Mouse (Mus musculus) midbrain, embryonic 12.5 days (tissue): Measurements from ENCODE around the gene Gmpr. TPM values are rescaled to one million over a fixed set of nuclear protein-coding genes. Genes with fewer than 3 reads are reported as not detected.

Experiments used
- ATAC-seq: fragments of 200-750 bp; cut with Nextera tagmentation; 2 replicates; pipeline ENCODE4 v1.8.0; 2017; ENCODE audit warnings: low read depth, moderate TSS enrichment, moderate library complexity; ENCODE audit not compliant: low FRiP score
- H3K27ac ChIP-seq: fragments of 300-500 bp; sonication (generic); replicated peaks from 2 replicates; pipeline ENCODE4 v1.5.1; 2016; ENCODE audit warnings: mild to moderate bottlenecking
- H3K27me3 ChIP-seq: fragments of 300-500 bp; sonication (generic); 2 replicates; pipeline ENCODE4 v1.6.1; 2016; ENCODE audit warnings: mild to moderate bottlenecking
- H3K36me3 ChIP-seq: fragments of 300-500 bp; sonication (generic); 2 replicates; pipeline ENCODE4 v1.6.1; 2016
- H3K4me1 ChIP-seq: fragments of 300-500 bp; sonication (generic); 2 replicates; pipeline ENCODE4 v1.6.1; 2016
- H3K4me2 ChIP-seq: fragments of 300-500 bp; sonication (generic); replicated peaks from 2 replicates; pipeline ENCODE4 v1.6.1; 2016; ENCODE audit warnings: mild to moderate bottlenecking, moderate library complexity
- H3K4me3 ChIP-seq: fragments of 300-500 bp; sonication (generic); 2 replicates; pipeline ENCODE4 v1.5.1; 2016; ENCODE audit warnings: mild to moderate bottlenecking
- H3K9ac ChIP-seq: fragments of 300-500 bp; sonication (generic); replicated peaks from 2 replicates; pipeline ENCODE4 v1.6.1; 2016; ENCODE audit warnings: mild to moderate bottlenecking, moderate library complexity
- H3K9me3 ChIP-seq: fragments of 300-500 bp; sonication (generic); 2 replicates; pipeline ENCODE4 v1.6.1; 2016; ENCODE audit warnings: mild to moderate bottlenecking
- WGBS: fragments of 180-500 bp; shearing (Covaris S2); methylation state at CpG from one replicate; pipeline ENCODE4 v1.1.7; 2016; 5-methylcytosine and 5-hydroxymethylcytosine counted together
- polyA plus RNA-seq: library from polyadenylated mRNA; unstranded; fragments of >200 nt; fragmentation: Nextera tagmentation; extraction: Ambion mirVana; gene quantifications from 2 replicates; pipeline ENCODE4 v1.2.1, GENCODE M21; 2016

Gene Gmpr
- polyA plus RNA-seq, 1 experiment from 2014 or later = 15.7 TPM

- Histone ChIP-seq H3K27me3 (0 out of 2 replicates have a peak, but pooled peaks cover 4% of the 10 kb centered on the region), H3K9ac (no peak overlapping the region), H3K4me1 (peaks cover 17% of the 10 kb centered on the region), H3K4me3 (no peak overlapping the region), H3K27ac (no peak overlapping the region), H3K9me3 (no peaks in the 10 kb centered on the region), H3K36me3 (no peaks in the 10 kb centered on the region), H3K4me2 (no peak overlapping the region)
- no peak for ATAC-seq
- 92% methylated on average over 11 of the region's 11 CpGs for WGBS
Observed at GRCm38 (mm10) chr13:45527232-45527964, 20.2 kb downstream of the Gmpr start.

GRCm38 (mm10) chr13:45528787-45529186 is 21.5 kb downstream of the Gmpr start:
- H3K9ac ChIP-seq = no peak overlapping the region
- no peak overlapping the region for H3K4me3 ChIP-seq
- 93% methylated on average over 4 of the region's 4 CpGs for WGBS
- no peak overlapping the region for H3K27ac ChIP-seq
- H3K36me3 ChIP-seq = no peaks in the 10 kb centered on the region
- H3K9me3 ChIP-seq = no peaks in the 10 kb centered on the region
- ATAC-seq = no peak
- H3K27me3 ChIP-seq = 0 out of 2 replicates have a peak, but pooled peaks cover 4% of the 10 kb centered on the region
- peaks cover 17% of the 10 kb centered on the region for H3K4me1 ChIP-seq
- H3K4me2 ChIP-seq = no peak overlapping the region

DNA sequence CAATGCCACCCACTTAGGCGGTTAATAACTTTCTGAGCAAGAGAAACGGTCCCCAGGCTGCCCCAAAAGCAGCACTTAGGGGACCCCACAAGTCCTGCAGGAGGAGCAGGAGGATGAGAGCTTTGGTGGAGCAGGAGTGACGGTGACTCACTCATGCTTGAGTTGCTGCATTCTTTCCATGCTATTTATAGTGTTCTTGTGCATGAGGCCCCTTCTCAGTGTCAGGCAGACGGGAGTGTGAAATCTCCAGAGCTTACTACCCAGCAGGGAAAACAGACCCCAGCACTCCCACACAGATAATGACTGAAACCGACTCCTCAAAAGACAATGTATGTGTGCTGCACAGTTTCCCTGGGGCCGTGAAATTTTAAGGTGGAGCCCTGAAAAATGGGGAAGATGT is 23.5 kb downstream of the Gmpr start:
- ATAC-seq = no peak
- Histone ChIP-seq H3K27ac (no peak overlapping the region), H3K4me2 (no peak overlapping the region), H3K4me3 (no peak overlapping the region), H3K4me1 (peaks cover 17% of the 10 kb centered on the region), H3K27me3 (0 out of 2 replicates have a peak, but pooled peaks cover 4% of the 10 kb centered on the region), H3K9me3 (no peaks in the 10 kb centered on the region), H3K9ac (no peak overlapping the region), H3K36me3 (no peaks in the 10 kb centered on the region)
- 33% methylated on average over 6 of the region's 6 CpGs for WGBS

- H3K4me2 ChIP-seq = no peak overlapping the region
- ATAC-seq = no peak
- no peak overlapping the region for H3K4me3 ChIP-seq
- H3K9ac ChIP-seq = no peak overlapping the region
- H3K27me3 ChIP-seq = no peaks in the 10 kb centered on the region
- H3K9me3 ChIP-seq = no peaks in the 10 kb centered on the region
- H3K4me1 ChIP-seq = peaks cover 10% of the 10 kb centered on the region
- no peaks in the 10 kb centered on the region for H3K36me3 ChIP-seq
- no peak overlapping the region for H3K27ac ChIP-seq
- WGBS = 92% methylated on average over 9 of the region's 9 CpGs
Observed at GRCm38 (mm10) chr13:45535731-45536453, 28.6 kb downstream of the Gmpr start.

DNA sequence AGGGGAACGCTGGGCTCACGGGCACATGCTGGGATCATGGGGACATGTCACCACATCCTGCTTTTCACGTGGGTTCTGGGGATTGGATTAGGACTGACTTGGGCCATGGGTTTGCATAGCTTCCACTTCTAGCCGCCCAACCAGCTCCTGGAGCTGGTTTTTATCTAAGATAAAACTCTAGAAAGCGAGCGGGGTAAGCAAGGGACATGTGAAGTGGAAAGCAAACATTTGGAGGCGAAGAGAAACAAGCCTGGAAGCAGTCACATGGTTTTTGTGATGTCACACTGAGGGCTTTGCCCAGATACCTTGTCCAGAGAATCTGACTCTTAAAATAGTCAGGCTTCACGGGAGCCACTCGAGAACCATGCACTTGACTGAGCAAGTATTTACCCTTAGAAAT is 29.9 kb downstream of the Gmpr start:
- Histone ChIP-seq H3K9me3 (no peaks in the 10 kb centered on the region), H3K36me3 (no peaks in the 10 kb centered on the region), H3K27me3 (no peaks in the 10 kb centered on the region), H3K4me3 (no peak overlapping the region), H3K9ac (no peak overlapping the region), H3K27ac (no peak overlapping the region), H3K4me2 (no peak overlapping the region), H3K4me1 (peaks cover 6% of the 10 kb centered on the region)
- no peak for ATAC-seq
- 87% methylated on average over 9 of the region's 9 CpGs for WGBS

GRCm38 (mm10) chr13:45538091-45538490 is 30.8 kb downstream of the Gmpr start:
- Histone ChIP-seq H3K36me3 (no peaks in the 10 kb centered on the region), H3K4me1 (peaks cover 6% of the 10 kb centered on the region), H3K4me2 (no peak overlapping the region), H3K27me3 (no peaks in the 10 kb centered on the region), H3K9ac (no peak overlapping the region), H3K27ac (no peak overlapping the region), H3K9me3 (no peaks in the 10 kb centered on the region), H3K4me3 (no peak overlapping the region)
- 89% methylated on average over 9 of the region's 9 CpGs for WGBS
- ATAC-seq = no peak

GRCm38 (mm10) chr13:45538532-45539204 is 31.4 kb downstream of the Gmpr start:
- H3K36me3 ChIP-seq = no peaks in the 10 kb centered on the region
- peak; percentile 91 for ATAC-seq
- WGBS = 31% methylated on average over 10 of the region's 10 CpGs
- H3K4me2 ChIP-seq = peak overlapping the region; percentile 62
- H3K4me3 ChIP-seq = peak overlapping the region; percentile 43
- H3K4me1 ChIP-seq = peaks cover 6% of the 10 kb centered on the region
- peak overlapping the region; percentile 66 for H3K27ac ChIP-seq
- peak overlapping the region; percentile 52 for H3K9ac ChIP-seq
- H3K9me3 ChIP-seq = no peaks in the 10 kb centered on the region
- no peaks in the 10 kb centered on the region for H3K27me3 ChIP-seq

DNA sequence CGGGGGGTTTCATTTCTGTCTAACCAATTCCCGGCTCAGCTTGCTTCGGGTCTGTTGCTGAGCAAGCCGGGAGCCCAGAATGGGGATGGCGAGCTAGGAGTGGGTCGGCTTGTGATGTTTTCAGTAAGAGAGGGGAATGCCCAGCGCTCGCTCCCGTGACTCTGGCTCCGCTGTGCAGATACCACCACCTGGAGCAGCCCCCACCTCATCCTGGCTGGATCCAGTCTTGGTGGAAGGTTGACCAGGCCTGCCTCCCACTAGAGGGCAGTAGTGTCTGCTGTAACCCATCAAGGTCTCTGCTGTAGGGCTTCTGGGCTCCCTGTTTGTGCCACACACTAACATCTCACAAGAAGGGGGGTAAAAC is 31.9 kb downstream of the Gmpr start:
- 4% methylated on average over 10 of the region's 10 CpGs for WGBS
- peak overlapping the region; percentile 43 for H3K4me3 ChIP-seq
- no peaks in the 10 kb centered on the region for H3K36me3 ChIP-seq
- peak overlapping the region; percentile 62 for H3K4me2 ChIP-seq
- peaks cover 6% of the 10 kb centered on the region for H3K4me1 ChIP-seq
- peak overlapping the region; percentile 52 for H3K9ac ChIP-seq
- ATAC-seq = peak; percentile 91
- H3K9me3 ChIP-seq = no peaks in the 10 kb centered on the region
- peak overlapping the region; percentile 66 for H3K27ac ChIP-seq
- no peaks in the 10 kb centered on the region for H3K27me3 ChIP-seq

DNA sequence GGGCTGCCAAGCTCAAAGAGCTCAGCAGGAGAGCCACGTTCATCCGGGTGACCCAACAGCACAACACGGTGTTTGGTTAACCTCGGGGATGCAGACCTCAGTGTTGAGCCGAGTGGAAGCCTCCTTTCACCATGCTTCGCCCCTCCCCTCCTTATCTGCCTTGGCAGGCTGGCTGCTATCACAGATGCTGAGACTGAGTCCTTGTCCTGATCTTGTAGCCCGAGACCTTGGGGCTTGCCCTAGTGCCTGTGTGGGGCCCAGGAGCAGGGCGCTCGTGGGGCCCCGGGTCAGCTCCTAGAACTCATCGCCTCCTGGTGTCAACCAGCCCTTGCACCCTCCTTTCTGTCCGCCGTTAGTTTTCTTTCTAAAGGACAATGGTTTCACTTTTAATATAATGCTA is 38.7 kb downstream of the Gmpr start:
- Histone ChIP-seq H3K27me3 (no peaks in the 10 kb centered on the region), H3K4me3 (no peak overlapping the region), H3K9me3 (no peaks in the 10 kb centered on the region), H3K4me2 (no peak overlapping the region), H3K4me1 (no peaks in the 10 kb centered on the region), H3K9ac (no peak overlapping the region), H3K36me3 (no peaks in the 10 kb centered on the region), H3K27ac (no peak overlapping the region)
- no peak for ATAC-seq
- WGBS = 87% methylated on average over 13 of the region's 13 CpGs

DNA sequence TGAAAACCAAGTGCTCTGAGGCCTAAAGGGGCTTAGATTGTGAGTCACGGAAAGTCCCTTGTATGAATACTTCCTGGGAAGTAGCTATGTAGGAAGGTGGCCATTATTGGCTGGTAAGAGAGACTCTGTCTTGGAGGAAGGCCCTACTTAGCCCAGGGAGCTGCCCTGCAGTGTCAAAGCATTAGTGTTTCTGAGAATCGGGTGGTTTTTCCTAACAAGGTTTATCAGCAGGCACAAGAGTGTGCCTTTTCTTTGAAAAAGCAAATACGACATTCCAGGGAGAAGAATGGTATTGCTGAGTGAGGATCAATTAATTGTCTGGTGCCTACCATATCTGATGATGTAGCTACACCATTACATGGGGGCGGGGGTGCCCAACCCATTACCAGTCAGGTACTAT is 39.7 kb downstream of the Gmpr start:
- H3K9ac ChIP-seq = no peak overlapping the region
- 85% methylated on average over 4 of the region's 4 CpGs for WGBS

DNA sequence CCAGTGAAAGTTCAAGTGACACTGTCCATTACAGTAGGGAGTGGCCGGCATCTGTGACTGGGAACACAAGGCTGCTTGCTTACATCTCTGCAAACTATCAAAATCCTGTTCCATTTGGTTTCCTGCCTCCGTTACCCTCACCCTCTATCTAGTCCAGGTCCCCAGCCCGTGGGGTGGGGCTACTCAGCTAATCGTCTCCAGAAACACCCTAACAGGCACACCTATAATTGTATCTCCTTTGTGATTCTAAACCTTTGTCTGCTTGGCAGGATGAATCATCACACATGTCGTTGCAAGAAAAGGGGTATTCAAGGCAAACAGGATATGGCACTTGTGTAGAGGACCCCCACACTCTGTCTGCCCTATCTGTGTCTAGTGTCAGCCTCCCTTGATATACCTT is 40.3 kb downstream of the Gmpr start:
- Histone ChIP-seq H3K27ac (no peak overlapping the region), H3K4me1 (no peaks in the 10 kb centered on the region), H3K4me2 (no peak overlapping the region), H3K36me3 (no peaks in the 10 kb centered on the region), H3K27me3 (no peaks in the 10 kb centered on the region), H3K4me3 (no peak overlapping the region), H3K9ac (no peak overlapping the region), H3K9me3 (no peaks in the 10 kb centered on the region)
- ATAC-seq = no peak
- 90% methylated on average over 5 of the region's 5 CpGs for WGBS

More for the DNA sequence above, 39.7 kb downstream of the Gmpr start:
- Histone ChIP-seq H3K4me1 (no peaks in the 10 kb centered on the region), H3K9me3 (no peaks in the 10 kb centered on the region), H3K27ac (no peak overlapping the region), H3K4me2 (no peak overlapping the region), H3K27me3 (no peaks in the 10 kb centered on the region), H3K4me3 (no peak overlapping the region), H3K36me3 (no peaks in the 10 kb centered on the region)
- no peak for ATAC-seq

DNA sequence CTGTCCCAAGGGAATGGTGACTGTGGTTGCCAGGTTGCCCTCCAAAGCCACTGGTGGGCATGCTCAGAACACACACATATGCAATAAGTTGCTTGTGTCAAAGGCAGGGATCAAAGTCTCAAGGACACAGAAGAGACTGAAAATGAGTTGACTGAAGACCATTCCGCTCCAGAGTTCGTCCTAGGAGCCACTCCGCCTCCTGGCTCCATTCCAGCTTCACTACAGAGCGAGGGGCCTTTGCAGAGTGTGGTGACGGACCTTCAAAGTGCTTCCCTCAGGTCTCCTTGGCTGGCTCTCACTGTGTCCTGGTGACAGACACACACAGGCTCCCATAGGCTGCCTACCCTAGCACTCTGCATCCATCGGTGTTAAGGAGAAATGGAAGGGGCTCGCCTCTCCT is 46.4 kb downstream of the Gmpr start:
- no peak overlapping the region for H3K27ac ChIP-seq
- no peak overlapping the region for H3K4me3 ChIP-seq
- ATAC-seq = no peak
- H3K4me2 ChIP-seq = no peak overlapping the region
- no peaks in the 10 kb centered on the region for H3K9me3 ChIP-seq
- no peaks in the 10 kb centered on the region for H3K36me3 ChIP-seq
- H3K4me1 ChIP-seq = peaks cover 6% of the 10 kb centered on the region; the same call in 1 of the 2 replicates
- WGBS = 71% methylated on average over 7 of the region's 7 CpGs
- no peak overlapping the region for H3K9ac ChIP-seq
- no peaks in the 10 kb centered on the region for H3K27me3 ChIP-seq
